Mouse (Mus musculus): ENCODE measurements at regions not wholly inside any gene's neighbourhood (a gene's known extent, or its start where the extent isn't known, plus 50 kb on each side); places are given as distances from the start of the nearest gene placed in this dataset.

DNA sequence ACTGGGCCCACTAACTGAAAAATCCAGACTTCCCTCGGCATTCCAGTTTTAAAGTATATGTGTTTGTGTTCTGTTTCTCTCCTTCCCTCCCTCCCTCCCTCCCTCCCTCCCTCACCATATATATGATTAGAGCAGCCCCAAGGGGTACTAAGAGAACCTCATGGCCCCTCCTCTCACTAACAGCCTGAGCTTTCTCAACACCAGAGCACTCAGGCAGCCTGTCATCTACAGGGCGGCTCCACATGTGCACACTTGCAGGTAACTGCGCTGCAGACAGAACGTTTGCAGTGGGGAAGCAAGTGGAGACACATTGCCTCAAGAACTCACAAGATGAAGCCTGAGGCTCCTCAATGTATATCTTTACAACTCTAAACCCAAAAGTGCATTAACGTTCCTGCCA is 294.9 kb downstream of the Sox4 start:
- TF ChIP-seq CTCF (IDR thresholded peaks at IDR 0.05; ENCODE audit: borderline replicate concordance, control insufficient read depth, extremely low read depth, insufficient read depth, low read length, poor library complexity) (no peak), POLR2A (IDR thresholded peaks at IDR 0.05; ENCODE audit: control insufficient read depth, extremely low read depth, insufficient read depth, low read length, poor library complexity) (no peak)

All from thymus, adult 2 months (tissue).